Mouse (Mus musculus) testis, adult 2 months (tissue): ENCODE results near the gene Ntf5. TPM values are rescaled to one million over a fixed set of nuclear protein-coding genes. Genes with fewer than 3 reads are reported as not detected.
A peak's percentile ranks its signal among the peaks of the same experiment; 100 is the strongest.
"Not testable (repeated sequence)": the region's sequence is repeated elsewhere in the genome, so short reads cannot be mapped to it uniquely, and the experiment has no call there.

ENCODE experiments used
- H3K27ac ChIP-seq: fragments of 200-500 bp; 2 replicates; pipeline ENCODE4 v1.5.1; 2012; ENCODE audit warnings: low read depth, low read length; ENCODE audit not compliant: control insufficient read depth, insufficient read depth
- H3K27me3 ChIP-seq: fragments of 200-500 bp; 2 replicates; pipeline ENCODE4 v1.6.1; 2012; ENCODE audit warnings: mild to moderate bottlenecking, low read length, moderate library complexity; ENCODE audit not compliant: control insufficient read depth, insufficient read depth
- H3K36me3 ChIP-seq: fragments of 200-500 bp; 2 replicates; pipeline ENCODE4 v1.6.1; 2012; ENCODE audit warnings: mild to moderate bottlenecking, low read length; ENCODE audit not compliant: control insufficient read depth, insufficient read depth
- H3K4me1 ChIP-seq: fragments of 200-500 bp; 2 replicates; pipeline ENCODE4 v1.6.1; 2012; ENCODE audit warnings: low read length; ENCODE audit not compliant: control insufficient read depth, insufficient read depth
- H3K4me3 ChIP-seq: fragments of 200-500 bp; 2 replicates; pipeline ENCODE4 v1.5.1; 2012; ENCODE audit warnings: low read depth, mild to moderate bottlenecking, low read length, moderate library complexity, mixed read lengths; ENCODE audit not compliant: control insufficient read depth
- CTCF ChIP-seq: fragments of 200-500 bp; IDR thresholded peaks from 2 replicates; pipeline ENCODE4 v1.5.1; 2012; ENCODE audit warnings: low read depth, mild to moderate bottlenecking, inconsistent platforms, low read length, moderate library complexity; ENCODE audit not compliant: control insufficient read depth, insufficient read depth, insufficient replicate concordance
- POLR2A ChIP-seq: fragments of 200-500 bp; IDR thresholded peaks from 2 replicates; pipeline ENCODE4 v1.6.1; 2012; ENCODE audit warnings: low read depth, mild to moderate bottlenecking, inconsistent platforms, low read length, moderate library complexity; ENCODE audit not compliant: control insufficient read depth
- polyA plus RNA-seq: library from polyadenylated mRNA; depleted of rRNA; stranded (reverse); fragments of >200 nt; gene quantifications from 2 replicates; pipeline ENCODE4 v1.2.3, GENCODE M21; 2012

Gene Ntf5
- polyA plus RNA-seq, 1 experiment: 0.19 TPM

DNA sequence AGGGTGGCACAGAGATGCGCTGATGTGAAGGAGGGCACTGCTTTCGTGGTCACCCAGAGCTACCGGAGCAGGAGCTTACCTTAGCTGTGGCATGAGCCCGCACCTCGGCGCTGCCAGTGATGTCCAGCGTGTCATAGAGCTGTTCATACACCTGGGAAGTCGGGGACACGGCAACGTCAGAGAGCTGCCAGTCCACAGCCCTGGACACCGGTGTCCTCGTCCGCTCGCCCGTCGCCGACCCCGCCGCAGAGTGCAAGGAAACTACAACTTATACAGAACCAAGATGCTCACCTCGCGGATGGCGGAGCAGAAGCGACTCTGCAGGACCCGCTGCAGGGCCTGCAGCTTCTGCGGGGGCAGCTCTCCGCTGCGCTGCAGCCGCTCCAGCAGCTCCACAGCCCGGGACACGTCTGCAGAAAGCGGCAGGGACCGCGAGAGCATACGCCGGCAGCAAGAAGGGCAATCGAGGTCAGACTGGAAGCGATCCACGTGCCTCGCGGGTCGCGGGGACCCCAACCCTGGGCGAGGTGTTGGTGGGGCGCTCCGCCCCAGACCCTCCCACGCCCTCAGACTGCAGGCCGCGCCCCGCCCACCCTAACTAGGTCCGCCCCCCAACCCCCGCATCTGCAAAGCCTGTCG, 43.5 kb upstream of the Ntf5 start:
- Histone ChIP-seq H3K4me3 (peak overlapping the region; percentile 58), H3K27ac (no peak overlapping the region), H3K36me3 (no peaks in the 10 kb centered on the region), H3K4me1 (peaks cover 38% of the 10 kb centered on the region), H3K27me3 (no peaks in the 10 kb centered on the region; the same call in 1 of the 2 replicates)
- TF ChIP-seq CTCF (no peak), POLR2A (no peak)

DNA sequence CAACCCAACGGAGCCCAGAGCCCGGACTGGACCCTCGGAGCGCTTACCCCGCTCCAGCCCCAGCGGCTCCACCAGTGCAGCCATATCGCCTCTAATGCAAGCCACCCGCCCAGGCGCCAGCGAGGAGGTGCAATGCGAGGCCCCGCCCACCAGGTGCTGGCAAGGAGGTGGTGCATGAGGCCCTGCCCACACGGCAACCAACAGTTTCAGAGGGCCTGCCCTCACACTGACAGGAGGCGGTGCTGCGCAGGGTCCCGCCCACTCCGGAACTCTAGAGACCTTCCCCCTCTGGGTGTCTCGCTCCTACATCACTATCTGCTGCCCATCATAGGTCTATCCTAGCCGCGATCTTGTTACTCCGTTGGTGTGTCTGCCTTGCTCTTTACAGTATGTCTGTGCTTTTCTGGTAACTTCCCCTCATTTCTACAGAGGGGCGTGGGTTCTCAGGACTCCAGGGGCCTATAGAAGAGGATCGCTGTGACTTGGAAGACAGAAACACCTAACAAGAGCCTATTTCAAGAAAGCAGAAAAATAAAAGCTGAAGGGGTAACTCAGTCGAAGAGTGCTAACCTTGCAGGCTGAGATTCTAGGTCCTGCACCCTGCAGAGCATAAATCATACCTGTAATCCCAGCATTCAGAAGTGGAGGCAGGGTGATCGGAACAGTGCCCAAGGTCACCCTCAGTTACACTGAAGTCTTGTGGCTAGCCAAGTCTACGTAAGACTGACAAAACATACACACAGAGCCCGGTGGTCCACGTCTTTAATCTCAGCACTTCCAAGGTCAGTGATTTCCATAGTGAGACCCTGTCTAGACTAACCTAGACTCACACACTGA, 42.8 kb upstream of the Ntf5 start, which contains the start of gene Lin7b:
Gene Lin7b (minus strand): TSS at position 109 of the 837 bp plus-strand sequence.
- Histone ChIP-seq H3K27ac (no peak within 1 kb of the TSS), H3K27me3 (no peaks in the 10 kb centered on the region; the same call in 1 of the 2 replicates), H3K4me1 (peaks cover 38% of the 10 kb centered on the region), H3K36me3 (no peaks in the 10 kb centered on the region), H3K4me3 (peak within 1 kb of the TSS; percentile 58)
- no peak for TF ChIP-seq POLR2A
- no peak for TF ChIP-seq CTCF

DNA sequence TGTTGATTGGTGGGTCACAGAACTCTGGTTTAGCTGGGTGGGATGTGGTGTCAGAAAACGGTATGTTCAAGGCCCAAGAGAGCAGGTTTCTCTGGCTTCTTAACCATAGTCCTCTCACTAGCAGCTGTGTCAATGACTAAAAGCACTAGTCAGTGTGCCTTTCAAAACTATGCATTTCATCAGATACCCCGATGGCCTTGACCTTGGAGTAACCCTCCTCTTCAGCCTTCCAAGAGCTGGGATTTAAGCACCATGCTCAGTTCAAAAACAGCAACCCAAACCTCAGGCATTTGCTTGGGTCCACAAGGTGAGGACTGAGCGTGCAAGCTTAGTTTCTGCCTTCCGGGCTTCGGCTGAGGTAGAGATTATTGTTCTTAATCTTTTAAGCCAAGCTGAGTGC, 41.1 kb upstream of the Ntf5 start:
- no peaks in the 10 kb centered on the region for H3K36me3 ChIP-seq
- no peak overlapping the region for H3K4me3 ChIP-seq
- peaks cover 24% of the 10 kb centered on the region for H3K4me1 ChIP-seq
- H3K27ac ChIP-seq: no peak overlapping the region
- no peak for TF ChIP-seq POLR2A
- no peak for TF ChIP-seq CTCF
- no peaks in the 10 kb centered on the region for H3K27me3 ChIP-seq

DNA sequence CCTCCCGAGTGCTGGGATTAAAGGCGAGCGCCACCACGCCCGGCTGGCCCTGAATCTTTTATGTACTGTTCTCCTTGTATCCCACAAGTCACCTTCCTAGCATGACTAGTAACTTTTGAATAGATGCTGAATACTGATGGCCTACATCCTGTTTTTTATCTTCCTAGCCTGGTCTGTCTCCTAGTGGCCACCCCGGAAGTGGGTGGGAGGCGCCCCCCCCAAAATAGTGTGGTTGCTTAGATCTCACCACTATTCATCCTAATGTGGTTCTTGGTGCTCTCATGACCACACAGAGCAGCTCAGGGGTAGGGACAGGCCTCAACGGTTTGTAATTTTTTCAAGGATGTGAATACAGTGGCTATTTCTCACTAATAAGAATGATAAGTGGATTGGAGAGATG, 38.9 kb upstream of the Ntf5 start:
- Histone ChIP-seq H3K27me3 (no peaks in the 10 kb centered on the region), H3K4me1 (peaks cover 16% of the 10 kb centered on the region), H3K36me3 (no peaks in the 10 kb centered on the region), H3K27ac (no peak overlapping the region), H3K4me3 (no peak overlapping the region)
- TF ChIP-seq CTCF (no peak), POLR2A (no peak)

- TF ChIP-seq CTCF: no peak
- no peak for TF ChIP-seq POLR2A
- H3K27ac ChIP-seq: no peak overlapping the region
- H3K27me3 ChIP-seq: no peaks in the 10 kb centered on the region
- H3K36me3 ChIP-seq: peaks cover 1% of the 10 kb centered on the region; the same call in 1 of the 2 replicates
- H3K4me1 ChIP-seq: peaks cover 3% of the 10 kb centered on the region; the same call in 1 of the 2 replicates
- H3K4me3 ChIP-seq: no peak overlapping the region
Observed at GRCm38 (mm10) chr7:45376057-45376456, 37.4 kb upstream of the Ntf5 start.

DNA sequence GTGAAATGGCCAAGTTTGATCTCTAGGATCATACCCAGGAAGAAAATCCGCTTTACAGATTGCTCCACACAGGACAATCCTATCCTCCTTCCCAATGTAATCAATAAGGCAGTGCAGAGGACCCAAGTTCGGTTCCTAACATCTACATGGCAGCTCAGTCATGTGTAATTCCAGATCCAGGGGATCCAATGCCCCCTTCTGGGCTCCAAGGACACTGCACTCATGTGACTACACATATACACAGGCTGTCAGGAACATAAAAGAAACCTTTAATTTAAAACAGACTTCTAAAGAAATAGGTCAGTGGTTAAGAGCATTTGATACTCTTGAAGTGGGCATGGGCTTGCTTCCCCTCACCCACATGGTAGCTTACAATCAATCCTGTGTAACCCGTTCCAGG, 27.4 kb upstream of the Ntf5 start:
- TF ChIP-seq POLR2A (no peak), CTCF (no peak)
- Histone ChIP-seq H3K27me3 (no peaks in the 10 kb centered on the region), H3K36me3 (peaks cover 7% of the 10 kb centered on the region; the same call in 1 of the 2 replicates), H3K27ac (no peak overlapping the region), H3K4me1 (no peaks in the 10 kb centered on the region), H3K4me3 (no peak overlapping the region)

DNA sequence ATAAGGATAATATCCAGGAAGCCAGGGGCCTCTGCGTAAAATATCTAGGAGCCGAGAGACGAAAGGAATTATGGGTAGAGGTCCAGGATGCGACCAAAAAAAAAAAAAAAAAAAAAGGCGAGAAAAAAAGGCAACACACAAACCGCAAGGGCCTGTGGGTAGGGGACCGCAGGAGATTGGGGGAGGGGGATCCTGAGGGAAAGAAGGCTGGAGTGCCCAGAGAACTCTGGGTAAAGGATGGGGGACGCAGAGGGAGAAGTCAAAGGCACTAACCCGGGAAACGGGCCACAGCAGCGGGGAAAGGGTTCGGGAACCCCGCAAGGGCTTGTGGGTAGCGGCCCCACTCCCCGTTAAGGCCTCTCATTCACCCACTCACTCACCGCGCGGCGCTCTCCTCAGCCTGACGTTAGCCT, 18.4 kb upstream of the Ntf5 start:
- Histone ChIP-seq H3K4me1 (peaks cover 2% of the 10 kb centered on the region), H3K27ac (peak overlapping the region; percentile 96), H3K4me3 (peak overlapping the region; percentile 93), H3K27me3 (no peaks in the 10 kb centered on the region), H3K36me3 (peaks cover 2% of the 10 kb centered on the region)
- TF ChIP-seq POLR2A: no peak
- no peak for TF ChIP-seq CTCF

DNA sequence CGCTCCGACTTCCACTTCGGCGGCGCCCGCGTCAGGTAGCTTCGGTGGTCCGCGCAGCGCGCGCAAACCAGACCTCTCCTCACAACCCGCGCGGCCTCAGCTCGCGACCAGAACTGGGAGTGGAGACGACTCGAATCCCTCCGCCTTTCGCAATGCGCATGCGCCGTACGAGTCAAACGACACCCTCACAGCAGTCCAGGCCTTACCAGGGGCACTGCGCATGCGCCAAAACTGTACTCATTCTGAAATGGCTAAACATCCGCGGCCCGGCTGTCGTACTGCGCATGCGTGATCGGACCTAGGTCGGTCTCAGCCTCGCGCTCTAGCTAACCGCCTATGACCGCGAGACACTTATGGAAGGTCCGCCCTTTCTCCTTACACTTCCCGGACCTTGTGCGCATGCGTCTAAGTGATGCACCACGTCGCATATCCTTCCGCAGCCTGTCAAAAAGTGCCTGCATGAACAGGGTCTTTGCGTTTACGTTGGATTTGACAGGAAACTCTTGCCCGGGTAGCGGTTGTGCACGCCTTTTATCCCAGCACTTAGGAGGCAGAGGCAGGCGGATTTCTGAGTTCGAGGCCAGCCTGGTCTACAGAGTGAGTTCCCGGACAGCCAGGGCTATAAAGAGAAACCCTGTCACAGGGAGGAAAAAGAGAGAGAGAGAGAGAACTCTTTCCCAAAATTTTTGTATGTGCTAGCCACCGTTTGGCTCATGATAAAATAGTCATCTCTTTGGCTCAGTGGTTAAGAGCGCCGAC, 17.7 kb upstream of the Ntf5 start, which contains the start of gene Snrnp70:
Gene Snrnp70 (minus strand): TSS at position 165 of the 759 bp plus-strand sequence.
- no peaks in the 10 kb centered on the region for H3K27me3 ChIP-seq
- H3K36me3 ChIP-seq: peaks cover 2% of the 10 kb centered on the region
- TF ChIP-seq CTCF (0 out of 2 replicates have a peak, but pooled peaks have one; percentile 5), POLR2A (peak; percentile 91)
- peak within 1 kb of the TSS; percentile 93 for H3K4me3 ChIP-seq
- peak within 1 kb of the TSS; percentile 96 for H3K27ac ChIP-seq
- H3K4me1 ChIP-seq: peaks cover 2% of the 10 kb centered on the region

DNA sequence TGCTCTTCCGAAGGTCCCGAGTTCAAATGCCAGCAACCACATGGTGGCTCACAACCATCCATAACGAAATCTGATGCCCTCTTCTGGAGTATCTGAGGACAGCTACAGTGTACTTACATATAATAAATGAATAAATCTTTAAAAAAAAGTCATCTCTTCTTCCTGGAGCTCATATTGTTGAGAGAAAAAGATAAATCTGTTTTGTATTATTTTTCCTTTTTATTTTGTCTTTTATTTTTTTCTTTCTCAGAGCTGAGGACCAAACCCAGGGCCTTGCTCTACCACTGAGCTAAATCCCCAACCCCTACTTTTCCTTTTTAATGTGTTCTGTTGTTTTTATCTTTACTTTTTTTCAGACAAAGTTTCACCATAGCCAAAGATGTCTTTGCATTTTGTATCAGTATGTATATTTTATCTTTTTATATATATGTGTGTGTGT, 17.1 kb upstream of the Ntf5 start:
- H3K27me3 ChIP-seq, H3K4me1 ChIP-seq, H3K36me3 ChIP-seq: not testable (repeated sequence)
- Histone ChIP-seq H3K4me3 (peak overlapping the region; percentile 93), H3K27ac (peak overlapping the region; percentile 91)
